Mouse (Mus musculus): ENCODE results near the gene Fam107b.

DNA sequence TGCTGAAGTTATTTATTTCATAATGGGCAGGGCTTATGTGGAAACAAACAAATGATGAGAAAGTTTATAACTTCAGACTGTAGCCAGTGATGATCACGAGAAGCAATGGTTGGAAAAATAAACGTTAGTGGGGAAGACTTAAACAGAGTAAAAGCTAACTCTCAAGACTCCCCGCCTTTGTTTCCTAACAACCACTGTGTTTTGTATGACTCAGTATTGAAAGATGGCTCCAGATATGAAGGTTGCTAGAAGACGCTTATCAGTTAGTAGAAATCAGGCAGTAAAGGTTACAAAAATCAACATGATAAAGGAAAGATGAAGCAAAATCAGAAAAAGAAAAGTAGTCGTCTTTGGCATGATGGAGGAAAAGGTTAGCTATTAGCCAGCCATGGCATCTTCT, 78.9 kb downstream of the Fam107b start:
- no peak for TF ChIP-seq EP300 (IDR thresholded peaks at IDR 0.05)
- TF ChIP-seq CTCF (IDR thresholded peaks at IDR 0.05), result no peak

All from lung, postnatal 0 days (tissue).